Mouse (Mus musculus): Measurements from ENCODE around the gene Capza2. TPM values are rescaled to one million over a fixed set of nuclear protein-coding genes. Genes with fewer than 3 reads are reported as not detected.

Capza2 gene
- polyA plus RNA-seq, 1 experiment from 2014 or later, result 259 TPM

Other genes starting within 250 kb of the Capza2 start
- 5.4 and 6.9 TPM in 2 replicates for gene Met, start 172.4 kb upstream of the Capza2 start, polyA plus RNA-seq (2014; fragmentation: Nextera tagmentation; extraction: Ambion mirVana)
- 41.8 and 42.3 TPM in 2 replicates for gene St7, start 56.7 kb downstream of the Capza2 start, polyA plus RNA-seq (2014; fragmentation: Nextera tagmentation; extraction: Ambion mirVana)

All from neural tube, embryonic 11.5 days (tissue).